Mouse (Mus musculus) left cerebral cortex, postnatal 25 days (tissue): ENCODE data around the gene Osbpl11. TPM values are rescaled to one million over a fixed set of nuclear protein-coding genes. Genes with fewer than 3 reads are reported as not detected.
A peak's percentile ranks its signal among the peaks of the same experiment; 100 is the strongest.
"Not testable (repeated sequence)": the region's sequence is repeated elsewhere in the genome, so short reads cannot be mapped to it uniquely, and the experiment has no call there.

Experiments used
- DNase-seq, 2 experiments: peaks; one replicate each; pipeline ENCODE4 v3.0.0; 2022; ENCODE audit warnings: low spot score in 2 of 2, mixed read lengths in 1 of 2
- intact Hi-C: fragments of 180-260 bp; cut with DNase I; formaldehyde crosslinking; loops from one replicate; pipeline ENCODE4 v1.15.1; 2025
- total RNA-seq, 2 experiments: library from RNA; stranded (reverse); gene quantifications; 2 replicates each; pipeline ENCODE4 v1.2.3; 2021

Osbpl11 gene
- total RNA-seq, result 10 to 100 TPM; 15.3 to 15.8 TPM

DNA sequence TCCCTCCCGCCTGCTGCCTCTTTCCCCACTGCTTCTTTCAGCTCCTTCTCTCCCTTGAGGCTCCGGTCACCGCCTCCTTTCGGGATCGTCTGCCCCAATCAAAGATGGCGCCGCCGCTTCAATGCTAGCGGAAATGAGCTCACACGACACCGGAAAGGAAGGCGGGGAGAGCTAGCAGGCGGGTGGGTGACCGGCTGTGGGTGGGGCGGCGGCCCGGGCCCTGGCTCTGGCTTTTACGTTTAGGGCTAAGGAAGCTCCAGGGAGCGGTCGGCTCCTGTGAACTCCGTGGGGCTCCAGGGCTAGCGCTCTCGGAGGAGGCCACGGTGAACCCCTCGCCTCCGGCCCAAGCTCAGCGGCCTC, at the start of gene Osbpl11:
Osbpl11 (plus strand) TSS at position 171 of the 360 bp plus-strand sequence.
- DNase-seq, result peak; percentile 94 to 97
- intact Hi-C loops, result no loop called here

DNA sequence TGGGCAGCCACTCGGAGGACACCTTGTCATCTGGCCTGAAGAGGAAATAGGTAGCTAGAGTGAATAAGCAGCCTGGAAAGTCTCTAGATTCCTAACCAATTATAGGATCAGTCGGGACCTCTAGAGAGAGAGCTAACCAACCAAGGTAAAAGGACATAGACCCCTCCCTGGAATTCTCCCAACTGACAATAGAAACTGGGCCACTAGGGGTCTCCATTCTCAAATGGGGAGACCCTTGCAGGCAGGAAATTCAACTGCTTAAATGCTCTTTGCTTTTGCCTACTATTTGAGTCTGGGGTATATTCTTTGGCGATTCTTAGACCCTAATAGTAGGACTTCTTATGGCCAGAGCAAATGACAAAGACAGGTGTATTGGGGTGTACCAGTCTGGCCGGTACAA, 49.7 kb upstream of the Osbpl11 start:
- DNase-seq, result no peak
- intact Hi-C loops, result no loop called here

DNA sequence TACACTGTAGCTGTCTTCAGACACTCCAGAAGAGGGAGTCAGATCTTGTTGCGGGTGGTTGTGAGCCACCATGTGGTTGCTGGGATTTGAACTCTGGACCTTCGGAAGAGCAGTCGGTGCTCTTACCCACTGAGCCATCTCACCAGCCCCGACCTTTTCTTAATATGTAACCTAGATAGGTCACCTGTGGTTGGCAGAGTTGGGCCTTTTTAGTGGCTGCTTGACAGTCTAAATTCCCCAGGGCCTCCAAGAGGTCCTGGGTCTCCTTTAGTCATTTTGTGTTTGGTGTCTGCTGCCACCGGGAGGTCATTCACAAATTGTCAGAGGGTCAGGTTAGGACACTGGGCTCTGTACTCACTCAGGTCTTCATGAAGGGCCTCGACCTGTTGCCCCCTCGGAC, 45.8 kb upstream of the Osbpl11 start:
- intact Hi-C loops, DNase-seq: not testable (repeated sequence)

DNA sequence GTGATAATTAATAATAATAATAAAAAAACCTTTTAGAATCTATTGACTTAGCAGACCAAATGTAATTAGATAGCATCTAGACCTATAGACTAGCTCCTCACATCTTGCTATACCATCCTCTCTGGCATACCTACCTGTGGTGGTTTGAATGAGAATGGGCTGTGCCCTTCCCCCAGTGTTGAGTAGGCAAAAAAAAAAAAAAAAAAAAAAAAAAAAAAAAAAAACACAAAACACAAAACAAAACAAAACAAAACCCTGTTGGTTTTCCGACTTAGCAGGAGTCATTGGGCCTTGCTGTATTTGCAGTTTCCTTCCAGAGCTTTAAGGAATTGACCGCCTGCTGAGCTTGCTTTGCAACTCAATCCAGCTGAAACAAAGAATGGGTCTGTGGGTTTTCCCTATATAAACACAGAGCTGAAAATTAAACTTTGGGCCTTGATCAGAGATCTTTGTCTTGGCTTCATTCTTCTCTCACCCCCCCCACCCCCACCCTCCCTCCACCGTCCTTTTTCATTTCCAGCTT, 43.1 kb upstream of the Osbpl11 start:
- DNase-seq, result no peak
- intact Hi-C loops, result no loop called here

DNA sequence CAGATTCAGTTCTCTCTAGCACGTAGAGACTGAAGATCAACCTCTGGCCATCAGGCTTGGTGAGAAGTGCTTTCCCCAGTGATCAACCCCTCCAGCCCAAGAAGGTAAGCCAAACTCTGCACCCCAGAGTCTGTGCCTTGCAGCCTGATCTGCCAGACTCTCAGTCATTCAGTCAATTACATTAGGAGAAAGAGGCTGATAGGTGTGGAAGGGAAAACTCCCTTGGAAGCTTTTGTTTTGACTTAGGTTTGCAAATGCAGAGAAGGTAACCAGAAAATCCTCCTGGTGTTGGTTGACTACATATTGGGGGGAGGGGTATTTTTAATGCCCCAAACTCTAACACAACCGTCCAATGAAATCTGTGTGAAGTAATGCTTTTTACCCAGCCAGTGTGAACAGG, 41.4 kb upstream of the Osbpl11 start:
- DNase-seq, result no peak
- intact Hi-C loops, result no loop called here

DNA sequence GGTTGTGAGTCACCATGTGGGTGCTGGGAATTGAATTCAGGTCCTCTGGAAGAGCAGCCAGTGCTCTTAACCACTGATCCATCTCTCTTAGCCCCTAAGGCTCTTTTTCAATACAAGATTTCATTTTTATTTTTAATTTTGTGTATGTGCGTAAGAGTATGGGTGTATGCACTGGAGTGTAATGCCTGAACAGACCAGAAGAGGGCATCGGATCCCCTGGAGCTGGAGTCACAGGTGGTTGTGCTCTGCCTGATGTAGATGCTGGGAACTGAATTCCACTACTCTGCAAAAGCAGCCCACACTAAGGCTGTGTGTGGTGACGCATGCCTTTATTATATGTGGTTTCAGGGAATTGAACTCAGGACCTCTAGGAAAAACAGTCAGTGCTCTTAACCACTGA, 38.7 kb upstream of the Osbpl11 start:
- DNase-seq, result no peak
- intact Hi-C loops, result no loop called here

DNA sequence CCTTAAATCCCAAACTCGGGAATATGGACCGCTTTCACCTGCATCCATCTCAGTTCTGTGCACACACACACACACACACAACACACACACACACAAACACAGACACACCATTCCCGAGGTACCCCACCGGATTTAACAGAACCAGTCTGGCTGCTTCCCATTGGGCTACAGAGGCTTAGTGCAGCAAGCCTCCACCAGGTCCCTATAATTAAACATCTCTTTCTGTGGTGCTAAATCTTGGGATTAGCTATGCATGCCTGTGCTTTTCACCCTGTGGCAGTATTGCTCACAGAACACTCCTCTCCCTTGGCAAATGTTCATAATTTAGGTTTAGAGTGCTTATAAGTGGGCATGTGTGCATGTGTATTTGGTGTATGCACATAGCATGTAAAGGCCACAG, 36.7 kb upstream of the Osbpl11 start:
- intact Hi-C loops, result no loop called here
- DNase-seq, result no peak

DNA sequence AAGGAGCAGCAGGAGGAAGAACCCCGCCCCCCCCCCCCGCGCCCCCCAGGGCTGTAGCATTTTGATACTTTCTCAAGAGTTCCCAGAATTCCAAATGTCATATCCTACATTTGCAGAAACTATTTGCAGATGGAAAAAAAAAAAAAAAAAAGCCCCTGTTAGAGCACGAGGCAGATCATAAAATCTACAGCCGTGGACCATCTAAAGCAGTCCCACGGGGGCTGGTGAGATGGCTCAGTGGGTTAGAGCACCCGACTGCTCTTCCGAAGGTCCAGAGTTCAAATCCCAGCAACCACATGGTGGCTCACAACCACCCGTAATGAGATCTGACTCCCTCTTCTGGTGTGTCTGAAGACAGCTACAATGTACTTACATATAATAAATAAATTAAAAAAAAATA, 34.0 kb upstream of the Osbpl11 start:
- DNase-seq, result not testable (repeated sequence)
- intact Hi-C loops, result loop anchor here (1.0 to 10.0 kb wide), 3 partner anchors 27 to 216 kb away; no protein-coding TSS in a partner anchor

DNA sequence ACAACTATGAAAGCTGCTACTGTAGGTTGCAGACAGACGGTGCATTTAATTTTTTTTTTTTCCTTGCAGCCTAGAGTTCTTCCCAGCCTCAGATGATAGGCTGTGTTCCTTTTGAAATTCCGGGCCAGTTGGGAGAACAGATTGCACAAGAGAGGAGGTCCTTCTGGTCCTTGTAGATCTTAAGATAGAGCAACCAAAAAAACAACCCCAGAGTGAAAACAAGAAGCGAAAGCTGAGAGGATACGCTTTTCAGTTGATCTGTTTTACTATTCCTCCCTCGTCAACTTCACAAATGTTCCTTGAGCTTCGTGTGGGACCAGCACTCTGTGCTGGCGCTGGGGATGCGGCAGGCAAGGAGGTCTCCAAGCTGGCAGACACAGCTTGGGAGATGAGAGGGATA, 33.3 kb upstream of the Osbpl11 start:
- intact Hi-C loops, result loop anchor here (1.0 to 10.0 kb wide), 3 partner anchors 27 to 217 kb away; no protein-coding TSS in a partner anchor
- DNase-seq, result peak; percentile 70 to 94

DNA sequence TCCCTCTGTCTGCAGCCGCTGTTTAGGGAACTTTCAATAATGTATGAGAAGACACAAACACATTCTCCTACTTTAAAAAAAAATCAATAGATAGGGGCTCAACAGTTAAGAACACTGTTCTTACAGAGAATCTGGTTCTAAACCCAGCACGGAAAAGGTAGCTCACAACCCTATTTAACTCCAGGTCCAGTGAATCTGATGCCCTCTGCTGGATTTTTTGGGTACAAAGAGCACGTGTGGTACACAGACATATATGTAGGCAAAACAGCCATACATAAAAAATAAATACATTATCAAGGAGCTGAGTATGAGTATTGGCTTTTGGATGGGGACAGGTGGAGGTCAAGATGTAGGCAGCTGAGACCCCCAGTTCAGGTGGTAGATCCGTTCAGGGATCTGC, 29.9 kb upstream of the Osbpl11 start:
- no peak for DNase-seq

DNA sequence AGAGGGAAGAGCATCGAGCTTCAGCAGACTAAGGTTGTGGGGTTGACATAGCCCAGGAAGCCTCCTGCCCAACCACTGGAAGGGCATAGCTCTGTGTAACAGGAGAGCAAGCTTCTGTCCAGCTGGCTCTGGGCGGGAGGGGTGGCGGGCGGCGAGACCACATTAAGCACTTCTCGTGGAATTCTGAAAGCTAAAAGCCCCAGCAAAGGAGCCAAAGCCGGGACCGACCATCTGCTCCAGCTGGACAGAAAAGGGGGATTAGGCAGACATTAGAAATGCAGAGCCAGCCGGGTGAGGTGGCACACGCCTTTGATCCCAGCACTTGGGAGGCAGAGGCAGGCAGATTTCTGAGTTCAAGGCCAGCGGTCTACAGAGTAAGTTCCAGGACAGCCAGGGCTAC, 26.9 kb upstream of the Osbpl11 start:
- no peak for DNase-seq
- intact Hi-C loops, result loop anchor here (1.0 to 10.0 kb wide), 4 partner anchors 20 to 223 kb away; partner anchors contain the start of gene Lmln

More for the DNA sequence above, 29.9 kb upstream of the Osbpl11 start:
- intact Hi-C loops, result loop anchor here (5.0 to 10.0 kb wide), 3 partner anchors 93 to 220 kb away; partner anchors contain the start of gene Lmln

DNA sequence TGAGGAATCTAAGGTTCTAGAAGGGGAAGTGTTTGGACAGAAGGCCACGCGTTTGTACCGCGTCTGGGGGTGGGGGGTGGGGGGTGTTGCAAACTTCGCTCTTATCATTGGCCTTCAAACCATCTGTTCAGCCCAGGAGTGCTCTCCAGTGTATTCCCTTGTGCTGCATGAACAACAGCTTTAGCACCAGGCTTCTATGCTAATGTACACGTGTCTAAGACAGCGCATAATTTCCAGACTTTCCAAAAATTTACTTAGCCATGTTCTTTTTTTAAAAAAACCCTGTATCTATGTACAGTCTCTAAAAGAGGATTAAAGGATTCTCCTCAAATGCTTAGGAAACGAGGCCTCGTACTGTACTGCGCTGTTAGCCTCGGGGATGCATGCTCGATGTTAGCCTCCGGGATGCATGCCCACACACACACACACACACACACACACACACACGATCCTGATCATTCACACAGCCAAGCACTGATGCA, 26.2 kb upstream of the Osbpl11 start:
- intact Hi-C loops, result loop anchor here (1.0 to 10.0 kb wide), 4 partner anchors 20 to 224 kb away; partner anchors contain the start of gene Lmln
- peak; percentile 16 to 77 for DNase-seq

DNA sequence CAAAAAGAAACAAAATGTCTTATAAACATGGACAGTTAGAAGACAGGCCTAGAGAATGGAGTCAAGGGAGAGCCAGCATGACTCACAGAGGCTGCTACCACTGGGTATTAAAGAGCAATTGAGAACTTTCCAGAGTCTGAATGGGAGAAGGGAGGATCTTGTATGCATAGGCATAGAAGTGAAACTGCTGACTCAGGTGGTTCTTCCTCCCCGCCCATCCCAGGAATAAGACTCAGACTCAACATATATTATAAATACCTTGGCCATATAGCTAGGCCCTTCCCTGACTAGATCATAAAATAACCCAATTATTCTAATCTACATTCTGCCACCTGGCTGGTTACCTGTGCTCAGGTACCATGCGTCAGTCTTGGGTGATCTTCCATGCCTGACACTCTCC, 25.5 kb upstream of the Osbpl11 start:
- intact Hi-C loops, result loop anchor here (5.0 to 10.0 kb wide), 3 partner anchors 97 to 225 kb away; partner anchors contain the start of gene Lmln
- no peak for DNase-seq

DNA sequence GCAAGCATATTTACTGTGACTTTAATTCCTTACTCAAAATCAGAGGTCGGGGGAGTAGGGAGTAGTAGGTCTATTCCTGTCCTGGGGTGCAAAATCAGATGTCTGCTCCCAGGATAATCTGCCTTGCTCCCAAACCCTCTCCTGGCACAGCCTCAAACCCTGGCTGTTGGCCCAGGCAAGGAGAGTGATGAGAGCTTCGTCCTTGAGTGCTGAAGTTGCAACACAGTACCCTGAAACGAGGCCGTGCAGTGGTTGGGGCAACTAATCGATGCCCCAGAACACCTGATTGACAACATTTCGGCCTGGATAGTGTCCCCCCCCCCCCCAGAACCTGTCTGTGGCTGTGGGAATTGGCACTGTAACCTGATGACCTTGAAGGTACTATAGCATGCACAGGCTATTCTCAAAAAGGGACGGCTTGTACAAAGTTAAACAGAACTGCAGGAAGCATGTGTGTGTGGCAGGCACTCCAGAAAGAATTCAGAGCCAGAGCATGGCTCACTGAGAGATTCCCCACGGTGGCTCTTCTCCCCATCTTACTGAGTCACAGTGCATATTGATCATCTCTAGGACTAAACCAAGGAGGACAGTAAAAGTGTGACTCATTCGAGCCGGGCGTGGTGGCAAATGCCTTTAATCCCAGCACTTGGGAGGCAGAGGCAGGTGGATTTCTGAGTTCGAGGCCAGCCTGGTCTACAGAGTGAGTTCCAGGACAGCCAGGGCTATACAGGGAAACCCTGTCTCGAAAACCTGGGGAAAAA, 21.4 kb upstream of the Osbpl11 start:
- intact Hi-C loops, result no loop called here
- peak in 1 of 2 experiments; percentile 57 for DNase-seq

DNA sequence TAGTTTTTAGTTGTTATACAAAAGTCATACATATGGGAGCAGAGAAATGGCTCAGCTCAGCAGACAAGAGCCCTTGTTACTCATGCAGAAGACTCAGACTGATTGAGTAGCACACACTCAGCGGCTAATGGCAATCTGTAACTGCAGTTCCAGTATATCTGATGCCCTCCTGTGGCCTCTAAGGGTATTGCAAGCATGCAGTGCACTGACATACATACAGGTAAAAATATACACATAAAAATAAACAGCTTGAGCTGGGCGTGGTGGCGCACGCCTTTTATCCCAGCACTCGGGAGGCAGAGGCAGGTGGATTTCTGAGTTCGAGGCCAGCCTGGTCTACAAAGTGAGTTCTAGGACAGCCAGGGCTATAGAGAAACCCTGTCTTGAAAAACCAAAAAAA, 18.6 kb upstream of the Osbpl11 start:
- intact Hi-C loops, DNase-seq: not testable (repeated sequence)

DNA sequence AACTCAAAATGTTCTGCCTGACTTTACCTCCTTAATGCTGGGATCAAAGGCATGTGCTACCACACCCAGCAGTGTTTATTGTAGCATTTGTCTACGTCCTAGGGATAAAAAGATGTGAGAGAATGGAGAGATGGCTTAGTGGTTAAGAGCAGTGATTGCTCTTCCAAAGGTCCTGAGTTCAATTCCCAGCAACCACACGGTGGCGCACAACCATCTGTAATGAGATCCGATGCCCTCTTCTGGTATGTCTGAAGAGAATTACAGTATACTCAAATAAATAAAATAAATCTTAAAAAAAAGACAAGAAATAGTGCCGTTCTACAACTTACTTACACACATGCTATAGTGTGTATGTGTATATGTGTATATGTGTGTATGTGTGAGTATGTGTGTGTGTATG, 17.3 kb upstream of the Osbpl11 start:
- intact Hi-C loops, result no loop called here
- no peak for DNase-seq

DNA sequence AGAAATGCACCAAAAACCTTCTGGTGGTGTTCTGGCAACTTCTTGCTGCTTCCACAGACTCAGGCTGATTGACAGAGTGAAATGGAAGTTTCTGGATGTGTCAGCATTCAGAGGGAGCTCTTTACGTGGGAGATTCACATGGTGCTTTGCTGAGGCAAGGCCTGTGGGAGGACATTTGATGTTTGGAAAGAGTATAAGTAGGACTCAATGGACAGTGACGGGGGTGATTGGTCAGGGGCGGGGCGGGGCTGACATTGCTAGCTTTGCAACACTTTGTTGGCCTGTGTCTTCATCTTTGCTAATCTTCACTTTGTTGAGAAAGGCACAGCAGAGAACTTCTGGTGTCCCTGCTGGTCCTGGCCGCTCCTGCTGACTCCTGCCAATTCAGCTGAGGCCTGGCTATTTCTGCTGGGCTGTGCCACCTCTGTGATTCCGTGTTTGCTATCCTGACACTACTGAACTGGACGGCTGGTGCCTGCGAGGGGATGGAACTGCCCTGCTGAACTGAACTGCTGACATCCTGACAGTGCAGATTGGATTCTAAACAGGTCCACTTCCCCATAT, 15.3 kb upstream of the Osbpl11 start:
- intact Hi-C loops, result no loop called here
- DNase-seq, result no peak

DNA sequence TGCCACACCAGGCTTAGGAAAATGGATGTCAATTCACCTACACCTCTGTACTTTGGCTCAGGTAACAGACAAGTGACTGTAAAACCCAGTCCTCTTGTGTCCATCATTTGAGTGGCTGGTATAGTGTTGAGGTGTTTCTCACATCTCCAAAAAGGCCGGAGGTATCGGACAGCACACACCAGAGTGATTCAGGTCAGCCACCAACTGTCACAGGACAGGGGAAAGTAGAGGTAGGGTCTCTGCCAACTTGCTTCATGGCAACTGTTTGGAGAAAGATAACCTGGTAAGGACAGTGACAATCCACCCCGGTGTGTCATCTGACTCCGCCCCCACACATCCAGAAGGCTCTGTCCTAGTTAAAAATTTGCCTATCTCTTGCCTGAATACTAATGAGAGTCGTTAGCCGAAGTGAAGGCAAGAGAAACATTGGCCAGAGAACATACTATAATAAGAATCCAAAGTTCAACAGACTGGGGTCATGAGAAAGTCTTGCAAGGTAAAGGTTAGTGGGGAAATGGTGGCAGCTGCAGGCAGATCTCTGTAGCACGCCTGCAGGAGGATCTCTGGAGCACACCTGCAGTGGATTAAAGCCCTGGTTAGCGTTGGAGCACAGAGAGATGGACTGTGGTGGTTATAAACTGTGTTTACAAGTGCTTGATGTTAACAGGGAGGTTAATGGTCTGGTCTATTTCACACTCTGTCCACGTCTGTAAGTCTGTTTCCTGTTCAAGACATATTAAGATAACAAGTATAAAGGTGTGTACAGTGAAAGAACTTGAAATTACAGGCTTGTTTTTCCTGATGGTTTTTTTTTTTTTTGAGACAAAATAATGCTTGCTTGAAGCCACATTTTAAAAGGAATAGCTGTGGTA, 13.9 kb upstream of the Osbpl11 start:
- intact Hi-C loops, result no loop called here
- no peak for DNase-seq

DNA sequence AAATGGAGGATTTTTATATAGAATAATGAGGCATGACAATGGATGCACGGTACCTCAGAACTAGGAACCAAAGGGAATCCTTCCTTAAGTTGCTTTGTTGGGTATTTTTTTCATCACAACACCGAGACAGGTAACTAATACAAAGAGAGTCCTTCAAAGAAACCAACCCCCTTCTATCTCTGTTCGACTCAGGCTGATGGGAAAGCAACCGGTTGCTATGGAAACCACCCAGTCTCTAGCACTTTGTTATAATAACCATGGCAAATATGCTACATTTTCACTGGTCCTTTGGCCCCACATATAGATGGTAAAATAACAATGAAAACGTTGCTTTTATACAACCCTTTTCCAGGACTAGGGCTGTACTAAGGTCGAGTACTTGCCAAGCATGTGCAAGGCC, 13.1 kb upstream of the Osbpl11 start:
- DNase-seq, result no peak
- intact Hi-C loops, result no loop called here

DNA sequence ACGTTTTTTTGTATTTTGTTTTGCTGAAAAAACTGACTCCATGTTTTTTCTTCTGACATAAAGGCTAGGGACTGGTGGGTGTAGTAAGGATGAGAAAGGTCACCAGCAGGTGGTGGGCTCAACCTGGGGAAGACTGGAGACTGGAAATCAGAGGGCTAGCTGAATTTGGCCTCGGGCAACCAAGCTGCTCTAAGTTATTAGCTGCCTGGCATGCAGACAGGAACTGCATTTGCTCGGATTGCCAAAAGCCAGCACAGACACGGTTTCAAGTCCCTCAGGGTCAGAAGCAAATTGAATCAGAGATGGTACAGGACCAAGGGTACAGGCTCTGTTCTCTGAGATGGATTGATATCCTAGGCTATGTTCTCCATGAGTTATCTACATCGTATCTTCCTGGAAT, 11.7 kb upstream of the Osbpl11 start:
- intact Hi-C loops, result no loop called here
- no peak for DNase-seq
